Mouse (Mus musculus) neural tube, embryonic 15.5 days (tissue): ENCODE data around the gene Plxna1. TPM values are rescaled to one million over a fixed set of nuclear protein-coding genes. Genes with fewer than 3 reads are reported as not detected.

Source experiments
- ATAC-seq: fragments of 200-750 bp; cut with Nextera tagmentation; 2 replicates; pipeline ENCODE4 v1.8.0; 2017; ENCODE audit warnings: mild to moderate bottlenecking, moderate TSS enrichment, moderate library complexity; ENCODE audit not compliant: low FRiP score
- H3K27ac ChIP-seq: fragments of 300-500 bp; sonication (generic); replicated peaks from 2 replicates; pipeline ENCODE4 v1.5.1; 2015; ENCODE audit warnings: mild to moderate bottlenecking, inconsistent platforms
- H3K27me3 ChIP-seq: fragments of 300-500 bp; sonication (generic); replicated peaks from 2 replicates; pipeline ENCODE4 v1.6.1; 2015; ENCODE audit warnings: inconsistent platforms
- H3K36me3 ChIP-seq: fragments of 300-500 bp; sonication (generic); 2 replicates; pipeline ENCODE4 v1.6.1; 2015; ENCODE audit warnings: inconsistent platforms
- H3K4me1 ChIP-seq: fragments of 300-500 bp; sonication (generic); 2 replicates; pipeline ENCODE4 v1.6.1; 2015; ENCODE audit warnings: inconsistent platforms
- H3K4me2 ChIP-seq: fragments of 300-500 bp; sonication (generic); 2 replicates; pipeline ENCODE4 v1.6.1; 2015; ENCODE audit warnings: inconsistent platforms, mild to moderate bottlenecking, moderate library complexity
- H3K4me3 ChIP-seq: fragments of 300-500 bp; sonication (generic); replicated peaks from 2 replicates; pipeline ENCODE4 v1.5.1; 2015; ENCODE audit warnings: mild to moderate bottlenecking, inconsistent platforms
- H3K9ac ChIP-seq: fragments of 300-500 bp; sonication (generic); replicated peaks from 2 replicates; pipeline ENCODE4 v1.6.1; 2015; ENCODE audit warnings: mild to moderate bottlenecking, inconsistent platforms
- H3K9me3 ChIP-seq: fragments of 300-500 bp; sonication (generic); replicated peaks from 2 replicates; pipeline ENCODE4 v1.6.1; 2016; ENCODE audit warnings: inconsistent platforms
- WGBS: fragments of 180-500 bp; shearing (Covaris S2); methylation state at CpG from one replicate; pipeline ENCODE4 v1.1.7; 2015; ENCODE audit warnings: mixed read lengths; 5-methylcytosine and 5-hydroxymethylcytosine counted together
- polyA plus RNA-seq: library from polyadenylated mRNA; unstranded; fragments of >200 nt; fragmentation: Nextera tagmentation; extraction: Ambion mirVana; gene quantifications from 2 replicates; pipeline ENCODE4 v1.2.1, GENCODE M21; 2015

The Plxna1 gene
- polyA plus RNA-seq, 1 experiment from 2014 or later: 36.4 TPM

- peak overlapping the region; percentile 98 for H3K4me2 ChIP-seq
- no peaks in the 10 kb centered on the region for H3K9me3 ChIP-seq
- peaks cover 7% of the 10 kb centered on the region; the same call in 1 of the 2 replicates for H3K36me3 ChIP-seq
- peaks cover 57% of the 10 kb centered on the region for H3K4me1 ChIP-seq
- peak overlapping the region; percentile 93 for H3K4me3 ChIP-seq
- peaks cover 6% of the 10 kb centered on the region; the same call in 1 of the 2 replicates for H3K27me3 ChIP-seq
- peak overlapping the region; percentile 87; the same call in 1 of the 2 replicates for H3K27ac ChIP-seq
- peak overlapping the region; percentile 94 for H3K9ac ChIP-seq
- 40% methylated on average over 8 of the region's 8 CpGs for WGBS
- ATAC-seq: peak; percentile 8
Observed at GRCm38 (mm10) chr6:89360709-89361417, 1.6 kb downstream of the Plxna1 start.

DNA sequence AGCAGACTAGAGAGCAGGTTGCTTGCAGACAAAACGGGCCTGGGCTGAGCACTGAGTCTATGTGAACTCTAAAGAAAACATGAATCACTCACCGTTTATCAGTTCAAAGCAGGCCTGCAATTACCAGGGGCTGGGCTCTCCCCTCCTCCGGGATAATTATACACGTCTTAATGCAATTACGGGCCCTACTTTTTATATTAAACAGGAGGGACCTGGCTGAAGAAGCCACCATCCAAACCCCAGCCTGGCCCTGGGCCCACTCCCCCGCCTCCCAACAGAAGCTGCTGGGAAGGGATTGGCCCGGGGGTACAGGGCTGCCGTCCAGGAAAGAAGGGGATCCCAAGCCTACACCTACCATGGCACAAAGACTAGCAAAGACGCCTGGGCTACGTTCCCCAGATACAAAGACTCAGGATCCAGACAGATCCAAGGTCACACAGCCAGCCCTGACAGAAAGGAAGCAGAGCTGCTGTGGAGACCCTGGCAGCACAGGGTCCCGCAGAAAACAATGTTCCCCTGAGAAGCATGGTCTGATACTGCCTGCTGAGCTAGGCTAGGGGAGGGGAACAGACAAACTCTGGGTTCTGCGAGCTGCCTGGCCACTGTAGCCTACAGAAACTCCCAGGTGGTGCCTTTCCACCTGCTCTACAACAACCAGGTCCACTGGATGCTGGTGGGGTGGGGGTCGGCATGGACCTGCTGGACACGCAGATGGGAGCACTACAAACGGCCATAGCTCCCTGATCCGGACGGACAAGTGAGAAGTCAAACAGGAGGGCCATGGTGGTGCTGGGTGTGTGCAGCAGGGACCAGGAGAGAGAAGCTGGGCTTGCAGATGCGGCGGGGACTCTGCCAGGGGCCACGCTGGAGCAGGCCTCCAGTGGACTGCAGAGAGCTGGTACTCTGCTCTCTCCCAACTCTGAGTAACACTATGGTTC, 2.4 kb downstream of the Plxna1 start:
- Histone ChIP-seq H3K27me3 (peaks cover 6% of the 10 kb centered on the region; the same call in 1 of the 2 replicates), H3K4me2 (peak overlapping the region; percentile 98), H3K4me3 (peak overlapping the region; percentile 93), H3K9me3 (no peaks in the 10 kb centered on the region), H3K36me3 (peaks cover 10% of the 10 kb centered on the region; the same call in 1 of the 2 replicates), H3K27ac (peak overlapping the region; percentile 87), H3K4me1 (peaks cover 65% of the 10 kb centered on the region), H3K9ac (peak overlapping the region; percentile 94)
- 41% methylated on average over 20 of the region's 20 CpGs for WGBS
- no peak for ATAC-seq

GRCm38 (mm10) chr6:89359192-89359591, 3.2 kb downstream of the Plxna1 start:
- no peak overlapping the region for H3K4me3 ChIP-seq
- peak overlapping the region; percentile 98 for H3K4me2 ChIP-seq
- H3K4me1 ChIP-seq: peaks cover 73% of the 10 kb centered on the region
- WGBS: 88% methylated on average over 3 of the region's 3 CpGs
- H3K27ac ChIP-seq: peak overlapping the region; percentile 49
- ATAC-seq: no peak
- no peaks in the 10 kb centered on the region for H3K9me3 ChIP-seq
- peaks cover 14% of the 10 kb centered on the region for H3K36me3 ChIP-seq
- 0 out of 2 replicates have a peak overlapping the region, but pooled peaks have one; percentile 94 for H3K9ac ChIP-seq
- H3K27me3 ChIP-seq: no peaks in the 10 kb centered on the region; the same call in 1 of the 2 replicates

GRCm38 (mm10) chr6:89355661-89356060, 6.8 kb downstream of the Plxna1 start:
- peaks cover 32% of the 10 kb centered on the region for H3K36me3 ChIP-seq
- no peak overlapping the region for H3K4me3 ChIP-seq
- H3K4me1 ChIP-seq: peaks cover 94% of the 10 kb centered on the region
- WGBS: 38% methylated on average over 7 of the region's 7 CpGs
- H3K9me3 ChIP-seq: no peaks in the 10 kb centered on the region
- no peak overlapping the region for H3K27ac ChIP-seq
- ATAC-seq: no peak
- no peak overlapping the region for H3K4me2 ChIP-seq
- H3K9ac ChIP-seq: no peak overlapping the region
- H3K27me3 ChIP-seq: no peaks in the 10 kb centered on the region

DNA sequence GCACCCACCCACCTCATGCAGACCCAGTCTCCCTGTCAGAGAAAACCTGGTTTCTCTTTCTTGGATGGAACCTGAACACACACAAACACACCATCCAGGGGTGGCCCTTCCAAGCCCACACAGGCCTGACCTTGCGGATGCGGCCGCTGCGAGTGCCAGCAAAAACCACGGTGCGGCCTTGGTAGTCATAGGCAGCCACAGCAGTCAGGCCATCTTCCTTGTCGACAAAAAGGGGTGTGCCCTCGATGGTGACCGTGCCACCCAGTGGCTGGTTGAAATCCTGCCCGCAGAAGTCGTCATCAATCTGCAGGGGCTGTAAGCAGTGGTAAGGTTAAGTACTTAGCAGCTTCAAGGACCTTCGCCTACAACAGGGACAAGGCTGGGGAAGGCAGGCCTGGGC, 7.7 kb downstream of the Plxna1 start:
- Histone ChIP-seq H3K36me3 (peaks cover 36% of the 10 kb centered on the region), H3K27me3 (no peaks in the 10 kb centered on the region), H3K9me3 (no peaks in the 10 kb centered on the region), H3K4me3 (no peak overlapping the region), H3K27ac (no peak overlapping the region), H3K4me2 (no peak overlapping the region), H3K9ac (no peak overlapping the region), H3K4me1 (peaks cover 93% of the 10 kb centered on the region)
- no peak for ATAC-seq
- whole genome bisulfite sequencing: 81% methylated on average over 12 of the region's 12 CpGs

DNA sequence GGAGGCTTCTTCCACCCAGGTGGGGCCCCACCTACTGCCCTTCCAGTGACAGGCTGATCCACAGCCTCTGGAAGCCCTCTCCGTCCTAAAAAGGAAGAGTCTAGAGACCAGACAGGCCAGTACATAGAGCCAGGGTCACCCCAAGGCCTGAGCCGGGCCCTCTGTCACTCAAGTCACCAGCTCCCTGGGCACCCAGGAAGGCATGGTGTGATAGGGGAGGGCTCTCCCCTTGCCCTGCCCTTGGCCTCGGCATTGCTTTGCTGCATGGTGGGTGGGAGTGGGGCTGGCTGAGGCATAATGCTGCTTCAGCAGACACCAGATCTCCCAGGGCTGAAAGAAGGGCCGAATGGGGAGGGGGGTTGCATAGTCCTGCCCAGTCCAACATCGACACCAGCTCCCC, 8.3 kb downstream of the Plxna1 start:
- 81% methylated on average over 5 of the region's 5 CpGs for WGBS
- Histone ChIP-seq H3K27ac (no peak overlapping the region), H3K27me3 (no peaks in the 10 kb centered on the region), H3K36me3 (peaks cover 43% of the 10 kb centered on the region), H3K4me2 (no peak overlapping the region), H3K4me1 (peaks cover 92% of the 10 kb centered on the region), H3K9me3 (no peaks in the 10 kb centered on the region), H3K9ac (no peak overlapping the region), H3K4me3 (no peak overlapping the region)
- ATAC-seq: no peak

DNA sequence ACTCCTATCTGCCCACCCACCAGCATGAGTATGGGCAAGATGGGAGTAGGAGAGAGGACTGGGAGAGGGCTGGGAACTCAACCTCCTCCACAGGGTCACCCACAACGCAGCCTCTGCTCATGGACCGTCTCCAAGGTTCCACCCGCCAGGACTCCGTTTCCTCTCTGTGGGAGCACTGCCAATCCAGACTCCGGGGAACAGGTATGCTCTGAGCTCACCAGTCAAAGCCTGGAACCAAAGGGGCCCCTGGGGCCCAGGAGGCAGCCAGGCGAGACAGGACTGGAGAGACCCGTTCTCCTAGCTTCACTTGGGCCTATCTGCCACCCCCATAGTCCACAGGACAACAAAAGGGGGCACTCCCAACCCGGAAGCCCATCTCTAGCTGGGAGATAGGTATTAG, 9.3 kb downstream of the Plxna1 start:
- Histone ChIP-seq H3K4me1 (peaks cover 91% of the 10 kb centered on the region), H3K9me3 (no peaks in the 10 kb centered on the region), H3K4me2 (no peak overlapping the region), H3K9ac (no peak overlapping the region), H3K36me3 (peaks cover 44% of the 10 kb centered on the region), H3K4me3 (no peak overlapping the region), H3K27me3 (no peaks in the 10 kb centered on the region), H3K27ac (no peak overlapping the region)
- ATAC-seq: no peak
- 65% methylated on average over 8 of the region's 8 CpGs for WGBS

DNA sequence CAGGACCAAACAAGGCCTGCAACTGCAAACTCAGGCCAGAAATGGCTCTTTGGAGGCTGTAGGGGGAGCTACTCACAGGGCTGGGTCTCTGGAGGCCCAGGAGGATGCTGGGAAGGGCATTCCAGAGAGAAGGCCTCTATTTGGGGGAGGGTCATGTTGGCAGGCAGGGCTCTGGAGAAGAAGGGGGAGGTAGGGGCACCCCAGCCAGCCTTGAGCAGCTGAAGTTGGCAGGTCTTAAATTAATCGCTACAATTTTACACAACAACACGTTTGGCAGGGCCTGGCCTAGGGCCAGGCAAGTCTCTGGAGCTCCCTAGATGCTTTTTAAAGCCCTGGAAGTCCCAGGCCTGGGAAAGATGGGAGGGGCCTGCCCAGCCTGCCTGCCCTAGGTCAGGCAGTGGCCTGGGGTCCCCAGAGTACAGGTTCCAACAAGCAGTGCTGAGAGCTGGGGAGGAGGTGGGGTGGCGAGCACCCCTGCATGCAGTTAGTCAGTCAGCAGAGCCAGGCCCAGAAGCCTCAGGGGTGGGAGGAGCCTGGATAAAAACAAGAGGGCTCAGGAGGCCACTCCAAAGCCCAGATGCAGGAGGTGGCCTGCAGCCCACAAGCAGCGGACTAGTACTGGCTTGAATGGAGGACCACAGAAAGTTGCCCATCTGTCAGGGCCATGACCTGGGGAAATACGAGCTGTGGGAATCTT, 10.8 kb downstream of the Plxna1 start:
- Histone ChIP-seq H3K4me2 (no peak overlapping the region), H3K27me3 (no peaks in the 10 kb centered on the region), H3K4me3 (no peak overlapping the region), H3K36me3 (peaks cover 53% of the 10 kb centered on the region), H3K4me1 (peaks cover 80% of the 10 kb centered on the region), H3K9me3 (no peaks in the 10 kb centered on the region), H3K9ac (no peak overlapping the region), H3K27ac (peak overlapping the region; percentile 63)
- ATAC-seq: peak; percentile 23; the same call in 1 of the 2 replicates
- WGBS: 18% methylated on average over 5 of the region's 5 CpGs

GRCm38 (mm10) chr6:89350520-89350919, 11.9 kb downstream of the Plxna1 start:
- H3K27ac ChIP-seq: peak overlapping the region; percentile 43; the same call in 1 of the 2 replicates
- no peak overlapping the region for H3K4me2 ChIP-seq
- no peak for ATAC-seq
- H3K4me1 ChIP-seq: peaks cover 77% of the 10 kb centered on the region
- H3K4me3 ChIP-seq: no peak overlapping the region
- H3K9ac ChIP-seq: no peak overlapping the region
- H3K9me3 ChIP-seq: no peaks in the 10 kb centered on the region
- WGBS: 100% methylated on average over 2 of the region's 2 CpGs
- no peaks in the 10 kb centered on the region for H3K27me3 ChIP-seq
- peaks cover 53% of the 10 kb centered on the region for H3K36me3 ChIP-seq

GRCm38 (mm10) chr6:89350037-89350515, 12.3 kb downstream of the Plxna1 start:
- no peak for ATAC-seq
- peaks cover 53% of the 10 kb centered on the region for H3K36me3 ChIP-seq
- 36% methylated on average over 1 of the region's 1 CpGs for WGBS
- peaks cover 77% of the 10 kb centered on the region for H3K4me1 ChIP-seq
- no peak overlapping the region for H3K4me3 ChIP-seq
- H3K9me3 ChIP-seq: no peaks in the 10 kb centered on the region
- H3K27me3 ChIP-seq: no peaks in the 10 kb centered on the region
- no peak overlapping the region for H3K27ac ChIP-seq
- no peak overlapping the region for H3K9ac ChIP-seq
- H3K4me2 ChIP-seq: no peak overlapping the region

GRCm38 (mm10) chr6:89348363-89348762, 14.1 kb downstream of the Plxna1 start:
- Histone ChIP-seq H3K36me3 (peaks cover 40% of the 10 kb centered on the region), H3K27me3 (no peaks in the 10 kb centered on the region), H3K9me3 (no peaks in the 10 kb centered on the region), H3K4me3 (no peak overlapping the region), H3K9ac (no peak overlapping the region), H3K27ac (no peak overlapping the region), H3K4me1 (peaks cover 73% of the 10 kb centered on the region), H3K4me2 (no peak overlapping the region)
- 70% methylated on average over 9 of the region's 9 CpGs for WGBS
- ATAC-seq: no peak
